In genomic region chr4:71808271-71808670, GRCm38 (mm10) we compare ENCODE assay signal across 38 mouse cellular contexts. TPM values are rescaled to one million over a fixed set of nuclear protein-coding genes. Genes with fewer than 3 reads are reported as not detected.
DNase-seq lines count a peak whose midpoint lies in the region; ATAC-seq and TF ChIP-seq lines count a peak whose summit lies in the region.
"Had no signal": no experiment of that assay in that cellular context is flagged by ENCODE, and none has a peak within 500 bp of the region (broad histone marks: within the 10 kb centered on the region; RNA-seq: fewer than 3 reads in every experiment).

No protein-coding gene starts in this region.

- ATAC-seq in forebrain, embryonic 14.5 days: peak; percentile 37; the same call in 1 of the 2 replicates
- ATAC-seq in forebrain, embryonic 11.5 days (replicated peaks; ENCODE audit: low FRiP score): no peak
- ATAC-seq in liver, postnatal 0 days: no peak
- ATAC-seq: inflammation-experienced regulatory T-cells, adult 6 months had no signal

- no peak overlapping the region for H3K9ac ChIP-seq in forebrain, embryonic 14.5 days (ENCODE audit: low read length)
- no peak overlapping the region for H3K9ac ChIP-seq in forebrain, embryonic 11.5 days (ENCODE audit: low read length)
- H3K9ac ChIP-seq in liver, adult 2 months (ENCODE audit: low read depth, low read length): no peak overlapping the region
- no peak overlapping the region for H3K9ac ChIP-seq in liver, postnatal 0 days (replicated peaks)
- H3K9ac ChIP-seq: hindbrain, embryonic 12.5 days; limb, embryonic 12.5 days; neural tube, embryonic 13.5 days had no signal

- H3K4me2 ChIP-seq in forebrain, embryonic 14.5 days (ENCODE audit: low read length): no peak overlapping the region
- H3K4me2 ChIP-seq in forebrain, embryonic 11.5 days (ENCODE audit: low read depth, low read length, severe bottlenecking): no peak overlapping the region
- no peak overlapping the region for H3K4me2 ChIP-seq in liver, postnatal 0 days (ENCODE audit: low read depth, low read length)
- H3K4me2 ChIP-seq: hindbrain, embryonic 12.5 days; limb, embryonic 12.5 days; liver, embryonic 11.5 days; neural tube, embryonic 13.5 days had no signal

- no peak for TF ChIP-seq CTCF in liver, adult 2 months (IDR thresholded peaks at IDR 0.05; ENCODE audit: low read depth, low read length)
- TF ChIP-seq CTCF in liver, postnatal 0 days (IDR thresholded peaks at IDR 0.05; ENCODE audit: low read depth): no peak

- TF ChIP-seq EP300 in liver, postnatal 0 days (IDR thresholded peaks at IDR 0.05; ENCODE audit: low read depth): no peak

- no peaks in the 10 kb centered on the region for H3K79me2 ChIP-seq in liver, adult 2 months (ENCODE audit: control insufficient read depth, insufficient read depth, low read length)

- H3K9me3 ChIP-seq in forebrain, embryonic 14.5 days (replicated peaks; ENCODE audit: control insufficient read depth, low read length): no peaks in the 10 kb centered on the region
- no peaks in the 10 kb centered on the region for H3K9me3 ChIP-seq in forebrain, embryonic 11.5 days (ENCODE audit: control insufficient read depth, low read length)
- H3K9me3 ChIP-seq in liver, postnatal 0 days (ENCODE audit: low read length): no peaks in the 10 kb centered on the region
- H3K9me3 ChIP-seq: G1E; hindbrain, embryonic 12.5 days; limb, embryonic 12.5 days; neural tube, embryonic 13.5 days had no signal

- H3K27me3 ChIP-seq in forebrain, embryonic 14.5 days (replicated peaks; ENCODE audit: control insufficient read depth, insufficient read depth, low read length): no peaks in the 10 kb centered on the region
- H3K27me3 ChIP-seq in forebrain, embryonic 11.5 days (ENCODE audit: control insufficient read depth, insufficient read depth, low read length): no peaks in the 10 kb centered on the region
- H3K27me3 ChIP-seq in liver, adult 2 months (ENCODE audit: control insufficient read depth, insufficient read depth, low read length): no peaks in the 10 kb centered on the region; the same call in 1 of the 2 replicates
- H3K27me3 ChIP-seq in liver, postnatal 0 days (ENCODE audit: insufficient read depth, low read length): no peaks in the 10 kb centered on the region
- H3K27me3 ChIP-seq: hindbrain, embryonic 12.5 days; limb, embryonic 12.5 days; neural tube, embryonic 13.5 days had no signal

- no peaks in the 10 kb centered on the region for H3K36me3 ChIP-seq in forebrain, embryonic 14.5 days (ENCODE audit: control insufficient read depth, insufficient read depth, low read length)
- no peaks in the 10 kb centered on the region for H3K36me3 ChIP-seq in forebrain, embryonic 11.5 days (ENCODE audit: control insufficient read depth, insufficient read depth, low read length)
- no peaks in the 10 kb centered on the region for H3K36me3 ChIP-seq in liver, adult 2 months (ENCODE audit: control insufficient read depth, insufficient read depth, low read length)
- no peaks in the 10 kb centered on the region for H3K36me3 ChIP-seq in liver, postnatal 0 days (replicated peaks; ENCODE audit: insufficient read depth, low read length)
- H3K36me3 ChIP-seq: G1E; hindbrain, embryonic 12.5 days; limb, embryonic 12.5 days; neural tube, embryonic 13.5 days had no signal

- WGBS in forebrain, embryonic 14.5 days: 10% methylated on average over 2 of the region's 2 CpGs
- WGBS in forebrain, embryonic 11.5 days: 36% methylated on average over 2 of the region's 2 CpGs
- 48% methylated on average over 2 of the region's 2 CpGs for WGBS in liver, adult 2 months
- WGBS in liver, postnatal 0 days (ENCODE audit: insufficient replicate concordance): 50% methylated on average over 2 of the region's 2 CpGs

- H3K4me3 ChIP-seq in forebrain, embryonic 14.5 days (ENCODE audit: low read depth, low read length): no peak overlapping the region
- H3K4me3 ChIP-seq in forebrain, embryonic 11.5 days (ENCODE audit: low read depth, low read length): no peak overlapping the region
- no peak overlapping the region for H3K4me3 ChIP-seq in liver, adult 2 months (ENCODE audit: insufficient read depth, low read depth, low read length)
- H3K4me3 ChIP-seq in liver, postnatal 0 days (ENCODE audit: low read depth, low read length): no peak overlapping the region
- H3K4me3 ChIP-seq: erythroblast, embryonic 14.5 days; hindbrain, embryonic 12.5 days; limb, embryonic 12.5 days; myocyte; neural tube, embryonic 13.5 days had no signal

- TF ChIP-seq POLR2A in liver, adult 2 months (IDR thresholded peaks at IDR 0.05; ENCODE audit: extremely low read depth, insufficient read depth, low read length): no peak

- DNase-seq in forebrain, embryonic 14.5 days (ENCODE audit: low spot score): peak; percentile 35
- DNase-seq in forebrain, embryonic 11.5 days (ENCODE audit: low spot score): no peak
- peak; percentile 51 for DNase-seq in liver, adult 2 months (ENCODE audit: extremely low read depth, low read depth, low spot score)
- DNase-seq in liver, postnatal 0 days: no peak
- peak; percentile 10 for DNase-seq in retina, postnatal 1 day
- DNase-seq in retina, embryonic 14.5 days (ENCODE audit: low spot score): no peak
- no peak for DNase-seq in c-Kit-positive CD71-positive TER-119-positive erythroid progenitor cells, embryonic 14.5 days (ENCODE audit: low spot score)
- DNase-seq: adrenal gland, adult 8-10 months; cerebellum, adult 18-20 months; cerebellum, postnatal 10 days; gastrocnemius, postnatal 14 days; heart, postnatal 14 days; kidney, adult 11 months; kidney, postnatal 14 days; layer of hippocampus, adult 9-11 months; lung, postnatal 36 days; right cerebral cortex, adult 18-20 months; thymus, adult 2 months; thymus, postnatal 36 days had no signal

- no peak overlapping the region for H3K27ac ChIP-seq in forebrain, embryonic 14.5 days (ENCODE audit: low read depth, low read length)
- H3K27ac ChIP-seq in forebrain, embryonic 11.5 days (ENCODE audit: low read depth, low read length): no peak overlapping the region
- no peak overlapping the region for H3K27ac ChIP-seq in liver, adult 2 months (replicated peaks; ENCODE audit: insufficient read depth, low read depth, low read length)
- no peak overlapping the region for H3K27ac ChIP-seq in liver, postnatal 0 days (ENCODE audit: low read depth)
- H3K27ac ChIP-seq: hindbrain, embryonic 12.5 days; limb, embryonic 12.5 days; neural tube, embryonic 13.5 days; stomach, postnatal 0 days had no signal

- peaks cover 8% of the 10 kb centered on the region; the same call in 1 of the 2 replicates for H3K4me1 ChIP-seq in forebrain, embryonic 14.5 days (ENCODE audit: control insufficient read depth, insufficient read depth, low read length)
- no peaks in the 10 kb centered on the region for H3K4me1 ChIP-seq in forebrain, embryonic 11.5 days (replicated peaks; ENCODE audit: control insufficient read depth, insufficient read depth, low read length)
- H3K4me1 ChIP-seq in liver, adult 2 months (ENCODE audit: control insufficient read depth, insufficient read depth, low read length): no peaks in the 10 kb centered on the region; the same call in 1 of the 2 replicates
- H3K4me1 ChIP-seq in liver, postnatal 0 days (ENCODE audit: insufficient read depth): no peaks in the 10 kb centered on the region
- H3K4me1 ChIP-seq: hindbrain, embryonic 12.5 days; limb, embryonic 12.5 days had no signal

RNA-seq across cellular contexts. Expression of gene Gm11232, which starts 50.5 kb away (rescaled TPM):
- polyA plus RNA-seq in forebrain, embryonic 14.5 days (2014; fragmentation: Nextera tagmentation; extraction: Ambion mirVana): not detected in 2 replicates
- polyA plus RNA-seq in forebrain, embryonic 11.5 days (2014; fragmentation: Nextera tagmentation; extraction: Ambion mirVana): 0.16 TPM in 1 of 2 replicates, not detected in the other
- total RNA-seq in liver, adult 2 months (2014; rRNA removed): not detected in 2 replicates
- not detected in 2 replicates for polyA plus RNA-seq in liver, adult 2 months (2012; rRNA removed)
- not detected in 2 replicates for polyA plus RNA-seq in liver, postnatal 0 days (2015; fragmentation: Nextera tagmentation; extraction: Ambion mirVana)
- total RNA-seq: adrenal gland, adult 8-10 months; gastrocnemius, postnatal 14 days; granulocyte monocyte progenitor cell, adult 5-6 weeks; heart, postnatal 14 days; left cerebral cortex, adult 18-20 months; left cerebral cortex, postnatal 14 days; megakaryocyte, adult 5-6 weeks; midbrain, postnatal 0 days had no signal
- polyA plus RNA-seq: cortical plate, adult 2 months; embryonic facial prominence, embryonic 14.5 days; erythroblast, embryonic 14.5 days; G1E; heart, embryonic 14.5 days; hindbrain, embryonic 12.5 days; inflammation-experienced regulatory T-cells, adult 6 months; limb, embryonic 12.5 days; liver, embryonic 11.5 days; liver, embryonic 16.5 days; lung, embryonic 16.5 days; midbrain, postnatal 0 days; myocyte had no signal

Comparison
In these comparisons a context has a peak if more than half of its experiments do, and no peak if none do; other contexts are left out.
1. DNase-seq: peak in forebrain, embryonic 14.5 days (single experiment), liver, adult 2 months (single experiment) and retina, postnatal 1 day (single experiment); none in forebrain, embryonic 11.5 days (single experiment), liver, postnatal 0 days (single experiment), retina, embryonic 14.5 days (single experiment) and c-Kit-positive CD71-positive TER-119-positive erythroid progenitor cells, embryonic 14.5 days (single experiment).